Mouse (Mus musculus): ENCODE results near the gene Slc17a3. TPM values are rescaled to one million over a fixed set of nuclear protein-coding genes. Genes with fewer than 3 reads are reported as not detected.

The Slc17a3 gene
- polyA plus RNA-seq, 1 experiment from 2014 or later: not detected

- H3K36me3 ChIP-seq (ENCODE audit: control insufficient read depth, insufficient read depth, low read length): no peaks in the 10 kb centered on the region
- DNase-seq (ENCODE audit: low spot score) (no peak), ATAC-seq (replicated peaks; ENCODE audit: low FRiP score) (no peak)
- no peak overlapping the region for H3K4me2 ChIP-seq (ENCODE audit: low read depth, low read length, severe bottlenecking)
- no peaks in the 10 kb centered on the region for H3K27me3 ChIP-seq (ENCODE audit: control insufficient read depth, insufficient read depth, low read length)
- no peak overlapping the region for H3K27ac ChIP-seq (ENCODE audit: low read depth, low read length)
- H3K4me3 ChIP-seq (ENCODE audit: low read depth, low read length): no peak overlapping the region
- no peak overlapping the region for H3K9ac ChIP-seq (ENCODE audit: low read length)
- WGBS: 43% methylated on average over 2 of the region's 2 CpGs
- no peaks in the 10 kb centered on the region for H3K9me3 ChIP-seq (ENCODE audit: control insufficient read depth, low read length)
- H3K4me1 ChIP-seq (replicated peaks; ENCODE audit: control insufficient read depth, insufficient read depth, low read length): no peaks in the 10 kb centered on the region
Observed at GRCm38 (mm10) chr13:23885540-23885939, 46.3 kb downstream of the Slc17a3 start.

GRCm38 (mm10) chr13:23887026-23887725, 47.9 kb downstream of the Slc17a3 start:
- WGBS: 86% methylated on average over 3 of the region's 3 CpGs
- ATAC-seq (replicated peaks; ENCODE audit: low FRiP score): no peak

DNA sequence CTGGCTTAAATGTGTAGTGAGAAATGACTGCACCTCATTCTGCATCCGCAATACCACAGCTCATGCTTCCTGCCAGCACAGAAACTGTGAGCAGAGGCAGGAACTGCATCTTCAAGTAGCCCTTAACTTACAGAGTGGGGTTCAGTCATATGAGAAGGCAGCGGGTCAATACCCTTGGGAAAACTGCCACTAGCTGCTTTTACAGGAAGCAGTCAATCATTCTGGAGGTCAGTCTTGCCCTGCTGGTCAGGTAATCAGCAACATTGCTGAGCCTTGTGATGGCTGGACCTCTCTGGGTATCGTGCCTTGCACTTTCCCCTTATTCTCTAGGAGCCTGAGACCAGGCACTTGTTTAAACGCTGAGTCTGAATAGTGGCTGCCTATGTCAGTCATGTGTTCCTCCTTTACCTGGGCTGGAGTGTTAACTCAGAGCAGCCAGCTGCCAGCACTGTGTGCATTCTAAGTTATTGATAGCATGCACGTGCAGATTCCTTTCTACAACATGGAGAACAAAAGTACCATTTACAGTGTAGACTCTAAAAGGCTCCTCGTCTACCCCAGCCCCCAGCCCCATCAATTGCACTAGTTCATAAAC, 49.9 kb downstream of the Slc17a3 start:
- Histone ChIP-seq H3K36me3 (ENCODE audit: control insufficient read depth, insufficient read depth, low read length) (no peaks in the 10 kb centered on the region), H3K9ac (ENCODE audit: low read length) (no peak overlapping the region), H3K27ac (ENCODE audit: low read depth, low read length) (no peak overlapping the region), H3K9me3 (ENCODE audit: control insufficient read depth, low read length) (no peaks in the 10 kb centered on the region), H3K4me3 (ENCODE audit: low read depth, low read length) (no peak overlapping the region), H3K4me1 (replicated peaks; ENCODE audit: control insufficient read depth, insufficient read depth, low read length) (no peaks in the 10 kb centered on the region), H3K27me3 (ENCODE audit: control insufficient read depth, insufficient read depth, low read length) (no peaks in the 10 kb centered on the region), H3K4me2 (ENCODE audit: low read depth, low read length, severe bottlenecking) (no peak overlapping the region)
- no peak for DNase-seq (ENCODE audit: low spot score)
- WGBS: 76% methylated on average over 6 of the region's 6 CpGs
- ATAC-seq (replicated peaks; ENCODE audit: low FRiP score): no peak

More at GRCm38 (mm10) chr13:23887026-23887725, 47.9 kb downstream of the Slc17a3 start:
- no peak for DNase-seq (ENCODE audit: low spot score)
- no peaks in the 10 kb centered on the region for H3K27me3 ChIP-seq (ENCODE audit: control insufficient read depth, insufficient read depth, low read length)
- H3K4me2 ChIP-seq (ENCODE audit: low read depth, low read length, severe bottlenecking): no peak overlapping the region
- no peak overlapping the region for H3K9ac ChIP-seq (ENCODE audit: low read length)
- H3K36me3 ChIP-seq (ENCODE audit: control insufficient read depth, insufficient read depth, low read length): no peaks in the 10 kb centered on the region
- no peak overlapping the region for H3K4me3 ChIP-seq (ENCODE audit: low read depth, low read length)
- no peaks in the 10 kb centered on the region for H3K9me3 ChIP-seq (ENCODE audit: control insufficient read depth, low read length)
- no peak overlapping the region for H3K27ac ChIP-seq (ENCODE audit: low read depth, low read length)
- no peaks in the 10 kb centered on the region for H3K4me1 ChIP-seq (replicated peaks; ENCODE audit: control insufficient read depth, insufficient read depth, low read length)

GRCm38 (mm10) chr13:23892592-23893268, 53.5 kb downstream of the Slc17a3 start:
- 19% methylated on average over 9 of the region's 9 CpGs for WGBS
- no peaks in the 10 kb centered on the region for H3K9me3 ChIP-seq (ENCODE audit: control insufficient read depth, low read length)
- H3K4me3 ChIP-seq (ENCODE audit: low read depth, low read length): no peak overlapping the region
- H3K9ac ChIP-seq (ENCODE audit: low read length): no peak overlapping the region
- H3K27me3 ChIP-seq (ENCODE audit: control insufficient read depth, insufficient read depth, low read length): no peaks in the 10 kb centered on the region
- no peak for DNase-seq (ENCODE audit: low spot score)
- H3K4me2 ChIP-seq (ENCODE audit: low read depth, low read length, severe bottlenecking): no peak overlapping the region
- no peaks in the 10 kb centered on the region for H3K4me1 ChIP-seq (replicated peaks; ENCODE audit: control insufficient read depth, insufficient read depth, low read length)
- H3K27ac ChIP-seq (ENCODE audit: low read depth, low read length): no peak overlapping the region
- H3K36me3 ChIP-seq (ENCODE audit: control insufficient read depth, insufficient read depth, low read length): no peaks in the 10 kb centered on the region
- no peak for ATAC-seq (replicated peaks; ENCODE audit: low FRiP score)

DNA sequence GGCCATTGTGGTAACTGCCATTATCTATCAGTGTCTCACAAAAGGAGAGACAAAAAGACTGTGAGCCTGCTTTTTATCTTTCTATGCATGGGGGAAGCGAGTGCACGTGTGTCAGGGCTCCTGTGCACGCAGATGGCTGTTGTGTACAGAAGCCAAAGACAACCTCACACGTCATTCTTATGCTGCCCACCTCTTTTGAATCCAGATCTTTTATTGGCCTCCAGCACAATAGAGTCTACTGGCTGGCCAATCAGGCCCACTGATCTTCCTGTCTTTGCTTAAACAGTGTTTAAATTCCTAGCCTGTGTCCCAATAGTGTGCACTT, 54.0 kb downstream of the Slc17a3 start:
- H3K27ac ChIP-seq (ENCODE audit: low read depth, low read length): no peak overlapping the region
- no peaks in the 10 kb centered on the region for H3K27me3 ChIP-seq (ENCODE audit: control insufficient read depth, insufficient read depth, low read length)
- no peak overlapping the region for H3K9ac ChIP-seq (ENCODE audit: low read length)
- DNase-seq (ENCODE audit: low spot score) (no peak), ATAC-seq (replicated peaks; ENCODE audit: low FRiP score) (no peak)
- no peak overlapping the region for H3K4me3 ChIP-seq (ENCODE audit: low read depth, low read length)
- no peaks in the 10 kb centered on the region for H3K36me3 ChIP-seq (ENCODE audit: control insufficient read depth, insufficient read depth, low read length)
- WGBS: 27% methylated on average over 4 of the region's 4 CpGs
- no peak overlapping the region for H3K4me2 ChIP-seq (ENCODE audit: low read depth, low read length, severe bottlenecking)
- H3K4me1 ChIP-seq (replicated peaks; ENCODE audit: control insufficient read depth, insufficient read depth, low read length): no peaks in the 10 kb centered on the region
- no peaks in the 10 kb centered on the region for H3K9me3 ChIP-seq (ENCODE audit: control insufficient read depth, low read length)

DNA sequence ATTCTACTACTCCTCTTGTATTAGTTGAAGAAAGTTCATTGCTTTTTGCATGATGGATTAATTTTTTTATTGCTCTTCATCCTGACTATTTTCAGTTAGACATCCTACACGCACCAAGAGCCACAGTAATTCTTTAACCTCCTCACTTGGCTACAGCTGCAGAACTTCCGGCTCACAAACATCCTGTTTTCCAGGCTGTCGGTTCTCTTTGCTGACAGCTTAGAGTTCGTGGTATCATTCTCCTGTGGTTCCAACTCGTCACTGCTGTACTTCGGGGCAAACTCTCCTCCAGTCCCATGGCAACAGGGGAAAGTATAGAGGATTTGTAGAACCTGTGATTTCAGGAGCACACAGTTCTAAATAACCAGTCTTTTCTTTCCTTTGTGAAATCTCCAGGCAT, 59.0 kb downstream of the Slc17a3 start:
- Histone ChIP-seq H3K4me3 (ENCODE audit: low read depth, low read length) (no peak overlapping the region), H3K36me3 (ENCODE audit: control insufficient read depth, insufficient read depth, low read length) (no peaks in the 10 kb centered on the region), H3K4me1 (replicated peaks; ENCODE audit: control insufficient read depth, insufficient read depth, low read length) (no peaks in the 10 kb centered on the region), H3K9me3 (ENCODE audit: control insufficient read depth, low read length) (no peaks in the 10 kb centered on the region), H3K4me2 (ENCODE audit: low read depth, low read length, severe bottlenecking) (no peak overlapping the region), H3K27me3 (ENCODE audit: control insufficient read depth, insufficient read depth, low read length) (no peaks in the 10 kb centered on the region), H3K27ac (ENCODE audit: low read depth, low read length) (no peak overlapping the region), H3K9ac (ENCODE audit: low read length) (no peak overlapping the region)
- DNase-seq (ENCODE audit: low spot score): no peak
- ATAC-seq (replicated peaks; ENCODE audit: low FRiP score): no peak
- 59% methylated on average over 6 of the region's 6 CpGs for WGBS

- Histone ChIP-seq H3K27ac (ENCODE audit: low read depth, low read length) (no peak overlapping the region), H3K9me3 (ENCODE audit: control insufficient read depth, low read length) (no peaks in the 10 kb centered on the region), H3K4me1 (replicated peaks; ENCODE audit: control insufficient read depth, insufficient read depth, low read length) (no peaks in the 10 kb centered on the region), H3K27me3 (ENCODE audit: control insufficient read depth, insufficient read depth, low read length) (no peaks in the 10 kb centered on the region), H3K36me3 (ENCODE audit: control insufficient read depth, insufficient read depth, low read length) (no peaks in the 10 kb centered on the region), H3K9ac (ENCODE audit: low read length) (no peak overlapping the region), H3K4me3 (ENCODE audit: low read depth, low read length) (no peak overlapping the region), H3K4me2 (ENCODE audit: low read depth, low read length, severe bottlenecking) (no peak overlapping the region)
- ATAC-seq (replicated peaks; ENCODE audit: low FRiP score) (no peak), DNase-seq (ENCODE audit: low spot score) (no peak)
- 95% methylated on average over 5 of the region's 5 CpGs for WGBS
Observed at GRCm38 (mm10) chr13:23906906-23907305, 67.7 kb downstream of the Slc17a3 start.

DNA sequence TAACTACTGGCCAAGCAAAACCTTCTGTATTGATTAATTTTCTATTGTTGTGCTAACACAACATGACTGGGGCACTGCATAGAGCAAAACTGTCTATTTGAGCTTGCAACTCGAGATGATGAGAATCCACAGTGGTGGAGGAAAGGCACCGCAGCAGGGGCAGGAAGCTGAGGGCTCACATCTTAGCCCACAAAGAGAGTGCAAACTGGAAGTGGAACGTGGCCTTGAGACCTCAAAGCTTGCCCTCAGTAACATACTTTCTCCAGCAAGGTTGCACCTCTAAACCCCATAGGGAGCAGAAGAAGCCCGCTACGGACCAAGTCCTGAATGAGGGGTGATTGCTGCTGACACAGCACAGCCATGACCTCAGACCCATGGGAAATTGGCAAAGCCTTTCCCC, 70.9 kb downstream of the Slc17a3 start:
- Histone ChIP-seq H3K9me3 (ENCODE audit: control insufficient read depth, low read length) (no peaks in the 10 kb centered on the region), H3K4me3 (ENCODE audit: low read depth, low read length) (no peak overlapping the region), H3K27ac (ENCODE audit: low read depth, low read length) (no peak overlapping the region), H3K27me3 (ENCODE audit: control insufficient read depth, insufficient read depth, low read length) (no peaks in the 10 kb centered on the region), H3K4me1 (replicated peaks; ENCODE audit: control insufficient read depth, insufficient read depth, low read length) (no peaks in the 10 kb centered on the region), H3K36me3 (ENCODE audit: control insufficient read depth, insufficient read depth, low read length) (no peaks in the 10 kb centered on the region), H3K9ac (ENCODE audit: low read length) (no peak overlapping the region), H3K4me2 (ENCODE audit: low read depth, low read length, severe bottlenecking) (no peak overlapping the region)
- ATAC-seq (replicated peaks; ENCODE audit: low FRiP score) (no peak), DNase-seq (ENCODE audit: low spot score) (no peak)
- WGBS: 86% methylated on average over 5 of the region's 5 CpGs
